Mouse (Mus musculus) central nervous system, embryonic 18 days (tissue): ENCODE results near the gene Clca3a1. TPM values are rescaled to one million over a fixed set of nuclear protein-coding genes. Genes with fewer than 3 reads are reported as not detected.

ENCODE experiments used
- polyA plus RNA-seq: library from polyadenylated mRNA; depleted of rRNA; stranded (reverse); fragments of >200 nt; gene quantifications from 2 replicates; pipeline ENCODE4 v1.2.3, GENCODE M21; 2012; rRNA removed

Gene Clca3a1
- polyA plus RNA-seq = 1.5 and 1.7 TPM in 2 replicates

DNA sequence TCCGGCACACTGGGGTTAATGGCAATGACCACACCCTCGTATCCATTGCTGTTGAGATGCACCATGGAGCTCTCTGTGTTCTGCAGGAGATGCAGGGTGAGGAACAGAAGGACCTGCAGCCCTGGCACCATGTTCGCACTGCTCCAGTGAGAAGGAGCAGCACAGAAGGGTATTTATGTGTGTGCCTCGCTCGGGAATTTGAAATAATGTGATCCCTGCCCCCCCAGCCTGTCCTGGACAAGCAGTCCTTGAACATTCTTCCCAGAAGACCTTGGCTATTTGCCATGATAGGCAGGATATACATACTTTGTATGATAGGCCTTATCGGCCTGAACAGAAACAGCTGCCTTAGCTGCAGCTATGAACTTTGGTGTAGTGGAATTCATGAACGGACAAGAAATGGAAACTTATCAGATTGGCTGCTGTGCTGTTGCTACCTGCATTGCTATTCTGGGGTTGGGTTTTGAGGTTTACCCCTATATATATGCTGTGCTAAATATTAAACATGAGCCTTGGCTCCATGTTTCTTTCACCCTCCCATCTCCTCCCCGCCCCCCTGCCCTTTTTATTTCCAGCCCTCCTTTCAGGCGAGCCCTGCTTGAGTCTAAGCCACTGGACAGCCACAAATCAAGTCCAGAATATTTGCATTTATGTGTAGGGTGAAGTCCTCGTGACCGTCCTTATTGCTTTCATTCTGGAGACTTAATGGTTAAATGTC, at the start of gene Clca3a1:
TSS of gene Clca3a1 (minus strand) at position 386 of the 718 bp plus-strand sequence.

DNA sequence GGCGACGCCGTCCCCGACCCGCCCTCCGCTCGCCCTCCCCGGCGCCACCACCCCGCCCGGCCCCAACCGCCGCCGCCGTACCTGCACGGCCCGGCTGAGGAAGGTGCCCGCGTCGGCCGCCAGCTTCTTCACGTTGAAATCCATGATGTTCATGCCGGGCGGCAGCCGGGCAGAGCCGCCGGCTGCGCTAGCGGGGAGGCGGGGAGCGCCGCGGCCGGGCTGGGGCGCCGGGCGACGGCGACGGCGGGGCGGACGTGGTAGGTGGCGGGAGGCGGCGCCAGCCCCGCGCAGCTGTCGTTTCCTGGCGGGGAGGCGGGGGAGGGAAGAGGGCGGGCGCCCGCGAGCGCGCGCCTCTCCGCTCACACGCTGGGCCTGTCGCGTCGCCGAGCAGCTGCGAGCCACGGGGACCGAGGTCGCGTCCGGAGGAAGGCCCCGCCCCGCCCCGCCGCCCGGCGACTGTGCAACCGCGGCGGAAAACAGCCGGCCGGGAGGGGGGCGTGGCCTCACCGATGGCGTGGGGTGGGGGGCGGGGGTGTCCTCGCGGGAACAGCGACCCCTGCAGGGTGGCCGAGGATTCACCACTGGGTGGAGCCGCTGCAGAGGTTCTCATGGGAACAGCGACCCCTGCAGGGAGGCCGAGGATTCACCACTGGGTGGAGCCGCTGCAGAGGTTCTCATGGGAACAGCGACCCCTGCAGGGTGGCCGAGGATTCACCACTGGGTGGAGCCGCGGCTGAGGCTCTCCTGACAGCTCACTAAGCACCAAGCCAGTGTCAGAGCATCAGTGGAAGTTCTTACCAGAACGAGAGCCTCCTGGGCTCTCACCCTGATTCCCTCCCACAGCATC, 40.7 kb downstream of the Clca3a1 start, which contains the start of gene Sh3glb1:
TSS of gene Sh3glb1 (minus strand) at position 435 of the 847 bp plus-strand sequence.

Other genes starting within 250 kb of the Clca3a1 start
- 26.0 and 26.6 TPM in 2 replicates for gene Hs2st1, start 190.8 kb downstream of the Clca3a1 start, polyA plus RNA-seq
- 281 and 355 TPM in 2 replicates for gene Selenof, start 190.7 kb downstream of the Clca3a1 start, polyA plus RNA-seq
- 37.3 and 38.4 TPM in 2 replicates for gene Sh3glb1, start 40.6 kb downstream of the Clca3a1 start, polyA plus RNA-seq
- gene Clca3a2, start 58.5 kb upstream of the Clca3a1 start, polyA plus RNA-seq = 0.40 and 0.53 TPM in 2 replicates
- not detected in 2 replicates for gene Clca3b, start 88.4 kb upstream of the Clca3a1 start, polyA plus RNA-seq
- gene Clca4b, start 171.6 kb upstream of the Clca3a1 start, polyA plus RNA-seq = 0.07 TPM in 1 of 2 replicates, not detected in the other
- gene Clca4a, start 214.1 kb upstream of the Clca3a1 start, polyA plus RNA-seq = 0.03 TPM in 1 of 2 replicates, not detected in the other